Mouse (Mus musculus) lung, adult 2 months (tissue): Measurements from ENCODE around the gene Cutal.
"Not testable (repeated sequence)": the region's sequence is repeated elsewhere in the genome, so short reads cannot be mapped to it uniquely, and the experiment has no call there.

Source experiments
- CTCF ChIP-seq: fragments of 200-500 bp; IDR thresholded peaks from 2 replicates; pipeline ENCODE4 v1.5.1; 2011; ENCODE audit warnings: mild to moderate bottlenecking, low read length, control low read depth; ENCODE audit not compliant: insufficient read depth
- POLR2A ChIP-seq: fragments of 200-500 bp; IDR thresholded peaks from 2 replicates; pipeline ENCODE4 v1.6.1; 2011; ENCODE audit warnings: low read depth, mild to moderate bottlenecking, control low read depth, low read length, borderline replicate concordance; ENCODE audit errors: extremely low read depth

DNA sequence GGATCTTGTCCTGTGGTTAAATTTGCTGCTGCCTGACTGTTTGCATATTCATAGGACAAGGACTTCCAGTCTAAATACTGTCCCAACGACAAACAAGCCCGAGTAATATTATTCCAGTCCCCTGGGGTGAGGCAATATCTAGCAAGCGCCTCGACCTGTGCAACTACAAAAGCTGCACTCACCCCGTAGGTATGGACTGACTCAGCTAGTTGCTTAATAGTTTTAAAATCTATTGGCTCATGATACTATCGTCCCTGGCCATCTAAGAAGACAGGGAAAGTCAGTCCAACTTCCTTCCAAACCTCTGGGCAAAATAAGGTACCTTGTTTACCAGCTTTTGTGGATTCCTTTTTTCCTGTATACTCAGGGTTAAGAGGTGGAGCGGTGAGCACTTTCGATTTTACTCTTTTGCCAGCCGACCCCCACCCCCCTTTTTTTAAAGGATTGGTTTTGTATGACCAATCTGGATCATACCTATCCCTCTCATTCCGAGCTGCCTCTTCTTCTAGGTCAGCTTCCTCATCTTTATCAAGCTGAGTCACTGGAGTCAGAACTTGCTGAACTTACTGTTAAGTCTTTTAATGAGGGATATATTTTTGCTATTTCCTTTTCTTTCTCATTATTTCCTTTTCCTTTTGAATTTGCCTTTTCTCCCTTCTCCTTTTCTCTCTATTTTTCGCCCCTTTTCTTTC lies 41.3 kb upstream of the Cutal start, which contains the start of gene Gm34653:
- not testable (repeated sequence) for TF ChIP-seq CTCF, POLR2A
